Mouse (Mus musculus): ENCODE results near the gene Rad51b.

GRCm38 (mm10) chr12:79412894-79413507 lies 115.9 kb downstream of the Rad51b start:
- TF ChIP-seq EP300 (IDR thresholded peaks at IDR 0.05; ENCODE audit: low read depth) (no peak), CTCF (IDR thresholded peaks at IDR 0.05; ENCODE audit: low read depth) (no peak)
